Mouse (Mus musculus) frontal cortex, adult 2 months (tissue): ENCODE data around the gene Trabd. TPM values are rescaled to one million over a fixed set of nuclear protein-coding genes. Genes with fewer than 3 reads are reported as not detected.

Experiments used
- DNase-seq, 2 experiments: peaks; one replicate each; pipeline ENCODE4 v3.0.0; 2022; ENCODE audit warnings: low spot score in 1 of 2; ENCODE audit errors: extremely low spot score in 1 of 2
- polyA plus RNA-seq: library from polyadenylated mRNA; depleted of rRNA; stranded (reverse); fragments of >200 nt; gene quantifications from 2 replicates; pipeline ENCODE4 v1.2.3, GENCODE M21; 2012; rRNA removed

Trabd gene
- polyA plus RNA-seq, 1 experiment, result 25.8 TPM

DNA sequence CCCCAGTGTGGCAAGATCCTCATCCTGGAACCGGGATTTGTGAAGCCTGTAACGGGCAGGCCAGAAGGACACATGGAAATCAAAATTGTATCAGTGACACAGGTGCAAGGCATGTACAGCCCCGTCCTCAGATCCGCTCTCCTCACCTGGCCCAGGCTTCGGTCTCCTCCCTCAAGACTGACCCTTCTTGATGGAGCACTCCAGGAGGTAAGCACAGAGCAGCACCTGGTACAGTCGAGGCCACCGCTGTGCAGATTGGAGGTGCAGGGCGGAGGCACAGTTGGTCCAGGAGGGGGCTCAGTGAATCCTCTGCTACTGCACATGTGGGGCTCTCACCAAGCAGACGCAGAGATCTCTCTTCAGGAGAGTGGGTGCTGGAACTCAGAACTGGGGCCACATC, 50.4 kb downstream of the Trabd start:
- no peak for DNase-seq

DNA sequence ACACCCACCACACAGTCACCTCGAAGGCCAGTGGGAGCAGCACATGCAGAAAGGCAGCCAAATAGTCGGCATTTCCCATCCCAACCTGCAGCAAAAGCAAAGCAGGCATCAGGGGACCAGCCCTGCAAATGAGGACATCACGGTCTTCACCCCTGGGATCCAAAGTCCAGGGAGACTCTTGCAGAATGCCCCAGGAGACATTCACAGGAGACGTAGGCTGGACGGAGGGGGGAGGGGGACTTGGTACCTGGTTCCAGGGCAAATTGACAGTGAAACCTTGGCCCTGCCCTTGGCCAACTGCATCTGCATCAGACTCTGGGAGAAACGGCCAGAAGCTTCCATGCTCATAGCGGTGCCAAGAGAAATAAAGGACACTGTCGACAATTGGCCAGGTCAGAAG, 51.7 kb downstream of the Trabd start:
- no peak for DNase-seq

DNA sequence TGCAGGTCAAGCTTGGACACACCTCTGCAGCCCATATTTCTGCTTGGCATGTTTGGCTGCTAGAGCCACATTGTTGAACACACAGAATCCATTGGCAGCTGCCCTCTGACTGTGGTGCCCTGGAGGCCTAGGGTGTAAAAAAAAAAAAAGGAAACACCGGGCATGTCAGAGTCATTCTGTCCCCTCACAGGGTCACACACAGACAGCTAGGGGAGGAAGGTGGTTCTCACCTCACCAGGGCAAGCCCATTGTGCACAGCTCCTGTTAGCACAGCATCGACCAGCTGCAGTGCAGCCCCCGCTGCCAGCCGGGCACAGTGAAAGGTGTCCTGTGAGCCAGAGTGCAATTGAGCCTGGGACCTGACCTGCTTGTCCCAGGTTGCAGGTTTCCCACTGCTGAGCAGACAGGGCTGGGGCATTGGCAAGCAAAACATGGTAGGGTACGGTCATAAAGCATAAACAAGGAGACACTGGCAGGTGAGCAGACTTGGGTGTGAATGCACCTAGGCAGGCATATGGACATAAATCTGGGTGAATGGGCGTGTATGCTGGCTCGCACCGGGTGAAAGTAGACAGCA, 52.5 kb downstream of the Trabd start:
- DNase-seq, result no peak

- DNase-seq, result peak; percentile 67 to 90
Observed at GRCm38 (mm10) chr15:89128382-89129350, 53.7 kb downstream of the Trabd start, which contains the start of gene Hdac10. Hdac10 (minus strand) TSS chr15:89128700.

DNA sequence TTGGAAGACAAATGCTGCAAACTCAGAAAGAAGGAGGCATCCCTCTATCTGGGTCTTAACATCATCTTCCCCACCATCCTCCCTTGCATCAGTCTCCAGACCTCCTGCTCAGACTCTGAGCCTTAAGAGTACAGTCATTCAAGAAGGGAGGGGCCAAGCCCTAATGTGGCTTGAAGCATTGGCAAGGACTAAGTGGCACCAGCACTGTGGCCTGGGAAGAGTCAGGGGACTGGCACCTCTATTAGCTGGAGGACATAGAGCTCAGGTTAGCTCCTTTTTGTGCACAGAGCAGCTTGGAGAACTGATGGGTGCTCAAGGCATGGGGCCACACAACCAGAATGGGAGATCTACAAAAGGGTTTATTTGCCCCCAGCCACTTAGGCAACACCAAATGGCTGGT, 55.3 kb downstream of the Trabd start:
- DNase-seq, result no peak

- DNase-seq, result no peak
Observed at GRCm38 (mm10) chr15:89131316-89131715, 56.4 kb downstream of the Trabd start.

Other genes starting within 250 kb of the Trabd start
- gene Pim3, start 212.9 kb upstream of the Trabd start, polyA plus RNA-seq, result 13.6 and 22.2 TPM in 2 replicates
- 1.8 and 2.0 TPM in 2 replicates for gene Ttll8, start 120.7 kb upstream of the Trabd start, polyA plus RNA-seq
- 149 and 180 TPM in 2 replicates for gene Mlc1, start 96.1 kb upstream of the Trabd start, polyA plus RNA-seq
- not detected in 2 replicates for gene Mov10l1, start 92.2 kb upstream of the Trabd start, polyA plus RNA-seq
- 91.8 and 100 TPM in 2 replicates for gene Panx2, start 15.4 kb upstream of the Trabd start, polyA plus RNA-seq
- gene Selenoo, start 14.0 kb downstream of the Trabd start, polyA plus RNA-seq, result 33.1 and 38.3 TPM in 2 replicates
- gene Tubgcp6, start 48.0 kb downstream of the Trabd start, polyA plus RNA-seq, result 37.4 and 39.8 TPM in 2 replicates
- gene Hdac10, start 53.6 kb downstream of the Trabd start, polyA plus RNA-seq, result 24.9 and 28.9 TPM in 2 replicates
- 20.2 and 22.9 TPM in 2 replicates for gene Mapk12, start 65.6 kb downstream of the Trabd start, polyA plus RNA-seq
- 53.3 and 61.1 TPM in 2 replicates for gene Mapk11, start 74.5 kb downstream of the Trabd start, polyA plus RNA-seq
- gene Plxnb2, start 105.7 kb downstream of the Trabd start, polyA plus RNA-seq, result 65.8 and 72.5 TPM in 2 replicates
- 143 and 146 TPM in 2 replicates for gene Dennd6b, start 121.4 kb downstream of the Trabd start, polyA plus RNA-seq
- gene Ppp6r2, start 136.4 kb downstream of the Trabd start, polyA plus RNA-seq, result 125 and 147 TPM in 2 replicates
- 212 and 221 TPM in 2 replicates for gene Sbf1, start 240.2 kb downstream of the Trabd start, polyA plus RNA-seq
- not detected in 2 replicates for gene Adm2, start 247.6 kb downstream of the Trabd start, polyA plus RNA-seq